Mouse (Mus musculus) cerebellum, postnatal 14 days (tissue): ENCODE measurements at regions not wholly inside any gene's neighbourhood (a gene's known extent, or its start where the extent isn't known, plus 50 kb on each side); places are given as distances from the start of the nearest gene placed in this dataset.

ENCODE experiments used
- DNase-seq, 2 experiments: peaks; one replicate each; pipeline ENCODE4 v3.0.0; 2021; ENCODE audit warnings: mixed read lengths in 2 of 2

- DNase-seq, result peak; percentile 57 to 78
Observed at GRCm38 (mm10) chr14:8867641-8868040, 201.6 kb upstream of the 4930452B06Rik start.

- no peak for DNase-seq
Observed at GRCm38 (mm10) chr14:8851572-8851971, 185.5 kb upstream of the 4930452B06Rik start.

- no peak for DNase-seq
Observed at GRCm38 (mm10) chr14:8850208-8850607, 184.2 kb upstream of the 4930452B06Rik start.

- DNase-seq, result no peak
Observed at GRCm38 (mm10) chr14:8833516-8833915, 167.5 kb upstream of the 4930452B06Rik start.

GRCm38 (mm10) chr14:8800217-8800616 lies 134.2 kb upstream of the 4930452B06Rik start:
- DNase-seq, result peak; percentile 1 to 15

GRCm38 (mm10) chr14:8789348-8789747 lies 123.3 kb upstream of the 4930452B06Rik start:
- DNase-seq, result no peak

- no peak for DNase-seq
Observed at GRCm38 (mm10) chr14:8760541-8760940, 94.5 kb upstream of the 4930452B06Rik start.

GRCm38 (mm10) chr14:8736831-8737230 lies 70.8 kb upstream of the 4930452B06Rik start:
- DNase-seq, result no peak

- no peak for DNase-seq
Observed at GRCm38 (mm10) chr14:8733261-8733660, 67.2 kb upstream of the 4930452B06Rik start.

GRCm38 (mm10) chr14:8727364-8727763 lies 61.3 kb upstream of the 4930452B06Rik start:
- DNase-seq, result no peak
